Mouse (Mus musculus) cortical plate, adult 2 months (tissue): ENCODE data around the gene Rnaseh2b.

Source experiments
- CTCF ChIP-seq: fragments of 200-500 bp; IDR thresholded peaks from 2 replicates; pipeline ENCODE4 v1.5.1; 2011; ENCODE audit warnings: mild to moderate bottlenecking, control low read depth, low read length; ENCODE audit not compliant: insufficient read depth; ENCODE audit errors: extremely low read depth
- POLR2A ChIP-seq: fragments of 200-500 bp; IDR thresholded peaks from 2 replicates; pipeline ENCODE4 v1.6.1; 2011; ENCODE audit warnings: mild to moderate bottlenecking, low read length, control low read depth; ENCODE audit not compliant: insufficient read depth; ENCODE audit errors: extremely low read depth

GRCm38 (mm10) chr14:62342643-62343144 lies 50.3 kb downstream of the Rnaseh2b start:
- TF ChIP-seq POLR2A (no peak), CTCF (no peak)
